8 mouse cellular contexts compared by ENCODE assay signal in genomic region chr15:85831954-85832590, GRCm38 (mm10). TPM values are rescaled to one million over a fixed set of nuclear protein-coding genes. Genes with fewer than 3 reads are reported as not detected.
DNase-seq lines count a peak whose midpoint lies in the region; ATAC-seq lines count a peak whose summit lies in the region.

Gene Ttc38, plus strand, starts transcription at chr15:85832306.

- WGBS in intestine, embryonic 14.5 days: under 1% methylated on average over 27 of the region's 27 CpGs

- ATAC-seq in intestine, embryonic 14.5 days (replicated peaks; ENCODE audit: low FRiP score, low TSS enrichment, low read depth): peak; percentile 87
- peak; percentile 92 for ATAC-seq in megakaryocyte progenitor cell, adult 5-6 weeks (replicated peaks; ENCODE audit: poor library complexity)

- intact Hi-C loops in left cerebral cortex, postnatal 10 days (cut with DNase I): no loop called here

- no peak within 1 kb of the TSS for H3K27ac ChIP-seq in intestine, embryonic 14.5 days (ENCODE audit: low read depth)

- DNase-seq in adrenal gland, adult 2 months: peak; percentile 92
- peak; percentile 88 for DNase-seq in embryo, embryonic 11 days
- DNase-seq in gastrocnemius, postnatal 25 days: peak; percentile 79
- peak; percentile 78 for DNase-seq in intestine, embryonic 14.5 days (ENCODE audit: low spot score)
- DNase-seq in left cerebral cortex, postnatal 10 days (ENCODE audit: extremely low spot score in 1 of 2, low spot score in 2 of 2): peak; percentile 75 to 88
- peak; percentile 75 for DNase-seq in right cerebral cortex, postnatal 14 days
- peak; percentile 80 for DNase-seq in urinary bladder, postnatal 25 days (ENCODE audit: low spot score)

- no peaks in the 10 kb centered on the region for H3K27me3 ChIP-seq in intestine, embryonic 14.5 days (replicated peaks; ENCODE audit: control insufficient read depth, insufficient read depth, low read length)

- H3K9me3 ChIP-seq in intestine, embryonic 14.5 days (ENCODE audit: control insufficient read depth, low read length): no peaks in the 10 kb centered on the region

- H3K36me3 ChIP-seq in intestine, embryonic 14.5 days (ENCODE audit: control insufficient read depth, insufficient read depth, low read length): no peaks in the 10 kb centered on the region

- H3K9ac ChIP-seq in intestine, embryonic 14.5 days (ENCODE audit: low read length): peak within 1 kb of the TSS; percentile 37

- H3K4me3 ChIP-seq in intestine, embryonic 14.5 days (ENCODE audit: low read depth, low read length): peak within 1 kb of the TSS; percentile 49

- peaks cover 8% of the 10 kb centered on the region for H3K4me1 ChIP-seq in intestine, embryonic 14.5 days (replicated peaks; ENCODE audit: control insufficient read depth, insufficient read depth, low read length)

- peak within 1 kb of the TSS; percentile 77 for H3K4me2 ChIP-seq in intestine, embryonic 14.5 days (ENCODE audit: low read length)

RNA-seq across cellular contexts. Expression of gene Ttc38, which starts in this region (rescaled TPM):
- total RNA-seq in adrenal gland, adult 2 months (2021): 10 to 100 TPM; 17.0 to 18.9 TPM
- polyA plus RNA-seq in adrenal gland, adult 2 months (2012; rRNA removed): 6.5 and 10.6 TPM in 2 replicates
- 1 to 10 TPM; 2.8 to 3.6 TPM for total RNA-seq in gastrocnemius, postnatal 25 days (2021)
- polyA plus RNA-seq in intestine, embryonic 14.5 days (2014; fragmentation: Nextera tagmentation; extraction: Ambion mirVana): 6.6 and 6.7 TPM in 2 replicates
- 1 to 10 TPM; 4.0 to 5.3 TPM for total RNA-seq in left cerebral cortex, postnatal 10 days (2021)
- 1.9 and 2.4 TPM in 2 replicates for total RNA-seq in megakaryocyte progenitor cell, adult 5-6 weeks (2015)
- total RNA-seq in megakaryocyte progenitor cell, adult 5-6 weeks (2017): 2.4 and 3.3 TPM in 2 replicates
